Mouse (Mus musculus): Measurements from ENCODE around the gene Gpatch3. TPM values are rescaled to one million over a fixed set of nuclear protein-coding genes. Genes with fewer than 3 reads are reported as not detected.

The Gpatch3 gene
- polyA plus RNA-seq, 1 experiment from 2014 or later, result 7.3 TPM

- ATAC-seq (replicated peaks; ENCODE audit: insufficient number of reproducible peaks, low FRiP score, low TSS enrichment, low read depth) (no peak), DNase-seq (ENCODE audit: low spot score) (no peak)
- Histone ChIP-seq H3K9me3 (replicated peaks; ENCODE audit: control insufficient read depth, low read length) (no peaks in the 10 kb centered on the region), H3K27ac (replicated peaks; ENCODE audit: low read depth, low read length) (no peak overlapping the region), H3K4me2 (ENCODE audit: low read depth, low read length) (no peak overlapping the region), H3K9ac (replicated peaks; ENCODE audit: low read length) (no peak overlapping the region), H3K36me3 (replicated peaks; ENCODE audit: control insufficient read depth, insufficient read depth, low read depth, low read length) (no peaks in the 10 kb centered on the region), H3K27me3 (ENCODE audit: control insufficient read depth, insufficient read depth, low read length) (no peaks in the 10 kb centered on the region), H3K4me1 (ENCODE audit: control insufficient read depth, insufficient read depth, low read length) (no peaks in the 10 kb centered on the region), H3K4me3 (ENCODE audit: low read depth, low read length) (no peak overlapping the region)
- WGBS, result 78% methylated on average over 10 of the region's 10 CpGs
Measured at GRCm38 (mm10) chr4:133569291-133570065, 5.1 kb upstream of the Gpatch3 start.

DNA sequence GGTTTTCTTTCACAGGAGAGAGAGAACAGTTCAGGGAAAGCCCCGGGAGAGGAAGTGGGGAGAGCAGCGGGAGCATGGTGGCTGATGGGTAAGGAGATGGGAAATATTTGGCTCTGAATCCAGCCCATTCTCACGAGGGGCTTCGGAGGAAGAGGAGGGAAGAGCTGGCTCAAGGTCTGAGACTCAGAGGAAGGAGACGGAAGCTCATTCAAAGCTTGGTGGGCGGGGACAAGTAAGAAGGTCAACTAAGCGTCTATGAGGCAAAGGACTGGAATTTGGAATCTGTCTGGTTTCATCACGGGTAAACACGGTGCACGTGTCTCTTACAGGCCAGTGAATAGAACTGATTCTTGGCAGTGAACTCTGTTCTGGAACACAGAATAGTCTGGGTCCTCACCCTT is 4.5 kb upstream of the Gpatch3 start:
- DNase-seq (ENCODE audit: low spot score), result no peak
- Histone ChIP-seq H3K4me2 (ENCODE audit: low read depth, low read length) (no peak overlapping the region), H3K36me3 (replicated peaks; ENCODE audit: control insufficient read depth, insufficient read depth, low read depth, low read length) (no peaks in the 10 kb centered on the region), H3K4me3 (ENCODE audit: low read depth, low read length) (no peak overlapping the region), H3K27me3 (ENCODE audit: control insufficient read depth, insufficient read depth, low read length) (no peaks in the 10 kb centered on the region), H3K9ac (replicated peaks; ENCODE audit: low read length) (no peak overlapping the region), H3K4me1 (ENCODE audit: control insufficient read depth, insufficient read depth, low read length) (no peaks in the 10 kb centered on the region), H3K9me3 (replicated peaks; ENCODE audit: control insufficient read depth, low read length) (no peaks in the 10 kb centered on the region), H3K27ac (replicated peaks; ENCODE audit: low read depth, low read length) (no peak overlapping the region)
- ATAC-seq (replicated peaks; ENCODE audit: insufficient number of reproducible peaks, low FRiP score, low TSS enrichment, low read depth), result no peak
- WGBS, result 58% methylated on average over 10 of the region's 10 CpGs

- H3K27ac ChIP-seq (replicated peaks; ENCODE audit: low read depth, low read length), result no peak overlapping the region; the same call in 1 of the 2 replicates
- ATAC-seq (replicated peaks; ENCODE audit: insufficient number of reproducible peaks, low FRiP score, low TSS enrichment, low read depth) (0 out of 2 replicates have a peak, but pooled peaks have one; percentile 8), DNase-seq (ENCODE audit: low spot score) (no peak)
- H3K27me3 ChIP-seq (ENCODE audit: control insufficient read depth, insufficient read depth, low read length), result no peaks in the 10 kb centered on the region
- H3K4me2 ChIP-seq (ENCODE audit: low read depth, low read length), result peak overlapping the region; percentile 89
- H3K4me3 ChIP-seq (ENCODE audit: low read depth, low read length), result peak overlapping the region; percentile 98
- no peaks in the 10 kb centered on the region for H3K4me1 ChIP-seq (ENCODE audit: control insufficient read depth, insufficient read depth, low read length)
- WGBS, result under 1% methylated on average over 41 of the region's 41 CpGs
- H3K9ac ChIP-seq (replicated peaks; ENCODE audit: low read length), result peak overlapping the region; percentile 91
- H3K9me3 ChIP-seq (replicated peaks; ENCODE audit: control insufficient read depth, low read length), result no peaks in the 10 kb centered on the region
- H3K36me3 ChIP-seq (replicated peaks; ENCODE audit: control insufficient read depth, insufficient read depth, low read depth, low read length), result no peaks in the 10 kb centered on the region; the same call in 1 of the 2 replicates
Measured at GRCm38 (mm10) chr4:133574843-133575202, 278 bp downstream of the Gpatch3 start.

- H3K4me3 ChIP-seq (ENCODE audit: low read depth, low read length), result no peak overlapping the region
- no peak overlapping the region for H3K9ac ChIP-seq (replicated peaks; ENCODE audit: low read length)
- no peaks in the 10 kb centered on the region for H3K27me3 ChIP-seq (ENCODE audit: control insufficient read depth, insufficient read depth, low read length)
- WGBS, result 75% methylated on average over 12 of the region's 12 CpGs
- ATAC-seq (replicated peaks; ENCODE audit: insufficient number of reproducible peaks, low FRiP score, low TSS enrichment, low read depth), result no peak
- H3K9me3 ChIP-seq (replicated peaks; ENCODE audit: control insufficient read depth, low read length), result no peaks in the 10 kb centered on the region
- no peaks in the 10 kb centered on the region; the same call in 1 of the 2 replicates for H3K36me3 ChIP-seq (replicated peaks; ENCODE audit: control insufficient read depth, insufficient read depth, low read depth, low read length)
- no peak for DNase-seq (ENCODE audit: low spot score)
- H3K4me1 ChIP-seq (ENCODE audit: control insufficient read depth, insufficient read depth, low read length), result no peaks in the 10 kb centered on the region
- H3K4me2 ChIP-seq (ENCODE audit: low read depth, low read length), result no peak overlapping the region
- H3K27ac ChIP-seq (replicated peaks; ENCODE audit: low read depth, low read length), result no peak overlapping the region
Measured at GRCm38 (mm10) chr4:133577983-133578382, 3.4 kb downstream of the Gpatch3 start.

DNA sequence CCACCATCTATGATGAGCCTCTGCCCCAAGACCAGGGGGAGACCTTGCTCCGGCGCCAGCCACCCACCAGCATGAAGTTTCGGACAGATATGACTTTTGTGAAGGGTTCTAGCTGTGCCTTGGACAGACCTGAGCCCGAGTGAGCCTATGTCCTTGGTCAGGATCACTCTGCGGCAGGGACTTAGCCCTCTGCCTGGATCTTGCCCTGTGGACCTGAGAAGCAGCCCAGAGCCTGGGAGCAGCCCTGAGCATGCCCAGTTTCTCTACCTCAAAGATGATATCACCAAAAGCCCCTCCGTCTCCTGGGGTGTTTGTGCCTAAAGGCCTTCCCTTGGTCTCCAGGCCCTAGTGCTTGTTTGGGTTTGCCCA is 9.1 kb downstream of the Gpatch3 start:
- H3K4me2 ChIP-seq (ENCODE audit: low read depth, low read length), result peak overlapping the region; percentile 99
- peak overlapping the region; percentile 91 for H3K4me3 ChIP-seq (ENCODE audit: low read depth, low read length)
- H3K27me3 ChIP-seq (ENCODE audit: control insufficient read depth, insufficient read depth, low read length), result no peaks in the 10 kb centered on the region
- H3K36me3 ChIP-seq (replicated peaks; ENCODE audit: control insufficient read depth, insufficient read depth, low read depth, low read length), result peaks cover 2% of the 10 kb centered on the region
- no peak for DNase-seq (ENCODE audit: low spot score)
- ATAC-seq (replicated peaks; ENCODE audit: insufficient number of reproducible peaks, low FRiP score, low TSS enrichment, low read depth), result no peak
- WGBS, result 63% methylated on average over 6 of the region's 6 CpGs
- no peaks in the 10 kb centered on the region for H3K9me3 ChIP-seq (replicated peaks; ENCODE audit: control insufficient read depth, low read length)
- no peak overlapping the region for H3K27ac ChIP-seq (replicated peaks; ENCODE audit: low read depth, low read length)
- peaks cover 4% of the 10 kb centered on the region; the same call in 1 of the 2 replicates for H3K4me1 ChIP-seq (ENCODE audit: control insufficient read depth, insufficient read depth, low read length)
- peak overlapping the region; percentile 84 for H3K9ac ChIP-seq (replicated peaks; ENCODE audit: low read length)

DNA sequence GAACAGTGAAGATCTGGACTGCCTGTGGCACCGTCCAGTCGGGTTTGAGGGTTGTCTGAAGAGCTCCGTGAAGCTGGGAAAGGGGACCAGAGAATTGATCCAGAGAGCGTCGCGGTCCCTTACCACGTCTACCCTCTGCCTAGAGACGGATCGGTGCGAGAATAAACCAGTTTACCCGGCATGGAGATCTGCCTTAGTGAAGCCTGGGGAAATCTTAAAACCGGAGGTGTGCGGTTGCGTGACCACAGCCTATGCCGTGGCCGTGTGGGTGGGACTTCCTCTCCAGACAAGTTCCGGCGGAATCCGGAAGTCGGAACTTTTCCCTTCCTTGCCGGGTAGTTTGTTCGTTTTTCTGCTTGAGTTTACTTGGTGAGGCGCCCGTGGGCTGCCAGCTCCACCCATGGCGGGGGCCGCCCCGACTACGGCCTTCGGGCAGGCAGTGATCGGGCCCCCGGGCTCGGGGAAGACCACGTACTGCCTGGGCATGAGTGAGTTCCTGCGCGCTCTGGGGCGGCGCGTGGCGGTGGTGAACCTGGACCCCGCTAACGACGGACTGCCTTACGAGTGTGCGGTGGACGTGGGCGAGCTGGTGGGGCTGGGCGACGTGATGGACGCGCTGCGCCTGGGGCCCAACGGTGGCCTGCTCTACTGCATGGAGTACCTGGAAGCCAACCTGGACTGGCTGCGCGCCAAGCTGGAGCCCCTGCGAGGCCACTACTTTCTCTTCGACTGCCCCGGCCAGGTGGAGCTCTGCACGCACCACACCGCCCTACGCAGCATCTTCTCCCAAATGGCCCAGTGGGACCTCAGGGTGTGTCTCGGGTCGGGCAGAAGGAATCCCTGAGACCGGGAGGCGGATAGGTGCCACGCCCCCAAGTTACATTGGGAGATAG is 9.8 kb downstream of the Gpatch3 start, which contains the start of gene Gpn2:
TSS of gene Gpn2 (plus strand) at position 304 of the 893 bp plus-strand sequence.
- no peaks in the 10 kb centered on the region for H3K9me3 ChIP-seq (replicated peaks; ENCODE audit: control insufficient read depth, low read length)
- H3K4me1 ChIP-seq (ENCODE audit: control insufficient read depth, insufficient read depth, low read length), result peaks cover 4% of the 10 kb centered on the region; the same call in 1 of the 2 replicates
- ATAC-seq (replicated peaks; ENCODE audit: insufficient number of reproducible peaks, low FRiP score, low TSS enrichment, low read depth) (peak; percentile 88), DNase-seq (ENCODE audit: low spot score) (peak; percentile 93)
- 2% methylated on average over 65 of the region's 65 CpGs for WGBS
- peak within 1 kb of the TSS; percentile 99 for H3K4me2 ChIP-seq (ENCODE audit: low read depth, low read length)
- H3K4me3 ChIP-seq (ENCODE audit: low read depth, low read length), result peak within 1 kb of the TSS; percentile 91
- H3K27me3 ChIP-seq (ENCODE audit: control insufficient read depth, insufficient read depth, low read length), result no peaks in the 10 kb centered on the region
- peaks cover 2% of the 10 kb centered on the region for H3K36me3 ChIP-seq (replicated peaks; ENCODE audit: control insufficient read depth, insufficient read depth, low read depth, low read length)
- H3K27ac ChIP-seq (replicated peaks; ENCODE audit: low read depth, low read length), result peak within 1 kb of the TSS; percentile 41; the same call in 1 of the 2 replicates
- peak within 1 kb of the TSS; percentile 84 for H3K9ac ChIP-seq (replicated peaks; ENCODE audit: low read length)

GRCm38 (mm10) chr4:133592570-133592969 is 18.0 kb downstream of the Gpatch3 start:
- Histone ChIP-seq H3K4me3 (ENCODE audit: low read depth, low read length) (no peak overlapping the region), H3K27ac (replicated peaks; ENCODE audit: low read depth, low read length) (no peak overlapping the region), H3K4me1 (ENCODE audit: control insufficient read depth, insufficient read depth, low read length) (no peaks in the 10 kb centered on the region), H3K36me3 (replicated peaks; ENCODE audit: control insufficient read depth, insufficient read depth, low read depth, low read length) (no peaks in the 10 kb centered on the region; the same call in none of the 2 replicates), H3K4me2 (ENCODE audit: low read depth, low read length) (no peak overlapping the region), H3K27me3 (ENCODE audit: control insufficient read depth, insufficient read depth, low read length) (no peaks in the 10 kb centered on the region), H3K9me3 (replicated peaks; ENCODE audit: control insufficient read depth, low read length) (no peaks in the 10 kb centered on the region), H3K9ac (replicated peaks; ENCODE audit: low read length) (no peak overlapping the region)
- ATAC-seq (replicated peaks; ENCODE audit: insufficient number of reproducible peaks, low FRiP score, low TSS enrichment, low read depth) (no peak), DNase-seq (ENCODE audit: low spot score) (peak; percentile 85)
- 33% methylated on average over 7 of the region's 7 CpGs for WGBS

Measured in embryonic facial prominence, embryonic 11.5 days (tissue).